Mouse (Mus musculus) limb, embryonic 12.5 days (tissue): ENCODE measurements around the gene Calhm3. TPM values are rescaled to one million over a fixed set of nuclear protein-coding genes. Genes with fewer than 3 reads are reported as not detected.

Experiments
- ATAC-seq: fragments of 200-750 bp; cut with Nextera tagmentation; 2 replicates; pipeline ENCODE4 v1.8.0; 2017; ENCODE audit warnings: low read depth, moderate TSS enrichment; ENCODE audit not compliant: insufficient number of reproducible peaks, insufficient read depth, low FRiP score, low TSS enrichment
- H3K27ac ChIP-seq: fragments of 300-500 bp; sonication (generic); 2 replicates; pipeline ENCODE4 v1.5.1; 2016; ENCODE audit warnings: mild to moderate bottlenecking, moderate library complexity
- H3K27me3 ChIP-seq: fragments of 300-500 bp; sonication (generic); 2 replicates; pipeline ENCODE4 v1.6.1; 2016; ENCODE audit warnings: mild to moderate bottlenecking, moderate library complexity
- H3K36me3 ChIP-seq: fragments of 300-500 bp; sonication (generic); 2 replicates; pipeline ENCODE4 v1.6.1; 2016; ENCODE audit warnings: mild to moderate bottlenecking, moderate library complexity
- H3K4me1 ChIP-seq: fragments of 300-500 bp; sonication (generic); replicated peaks from 2 replicates; pipeline ENCODE4 v1.6.1; 2016
- H3K4me2 ChIP-seq: fragments of 300-500 bp; sonication (generic); 2 replicates; pipeline ENCODE4 v1.6.1; 2016; ENCODE audit warnings: mild to moderate bottlenecking, moderate library complexity
- H3K4me3 ChIP-seq: fragments of 300-500 bp; sonication (generic); replicated peaks from 2 replicates; pipeline ENCODE4 v1.5.1; 2016; ENCODE audit warnings: mild to moderate bottlenecking
- H3K9ac ChIP-seq: fragments of 300-500 bp; sonication (generic); replicated peaks from 2 replicates; pipeline ENCODE4 v1.6.1; 2016; ENCODE audit warnings: mild to moderate bottlenecking, moderate library complexity
- H3K9me3 ChIP-seq: fragments of 300-500 bp; sonication (generic); 2 replicates; pipeline ENCODE4 v1.6.1; 2016; ENCODE audit warnings: mild to moderate bottlenecking, moderate library complexity
- WGBS: fragments of 180-500 bp; shearing (Covaris S2); methylation state at CpG from one replicate; pipeline ENCODE4 v1.1.7; 2016; 5-methylcytosine and 5-hydroxymethylcytosine counted together
- polyA plus RNA-seq: library from polyadenylated mRNA; unstranded; fragments of >200 nt; fragmentation: Nextera tagmentation; extraction: Ambion mirVana; gene quantifications from 2 replicates; pipeline ENCODE4 v1.2.1, GENCODE M21; 2016

Calhm3 gene
- polyA plus RNA-seq, 1 experiment from 2014 or later = not detected

DNA sequence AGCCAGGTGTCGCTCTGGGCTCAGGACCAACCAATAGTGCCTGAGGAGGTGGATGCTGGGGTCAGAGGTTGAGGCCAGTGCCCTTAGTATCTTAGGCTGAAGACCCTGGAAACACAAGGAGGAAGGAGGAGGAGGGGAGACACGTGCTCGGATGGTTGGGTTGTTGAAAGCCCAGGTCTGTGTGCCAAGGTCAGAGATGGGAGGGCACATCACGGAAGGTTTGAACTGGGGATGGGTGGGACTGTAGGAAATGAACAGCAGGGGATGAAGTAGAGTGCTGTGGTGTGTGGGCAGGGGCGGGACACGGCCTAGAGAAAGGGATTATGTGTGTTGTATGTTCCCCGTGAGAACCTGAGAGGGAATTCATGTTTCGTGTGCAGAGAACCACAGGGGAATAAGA is 26.7 kb upstream of the Calhm3 start:
- Histone ChIP-seq H3K27ac (no peak overlapping the region), H3K9ac (no peak overlapping the region), H3K4me3 (no peak overlapping the region), H3K4me2 (no peak overlapping the region), H3K27me3 (peaks cover 33% of the 10 kb centered on the region), H3K9me3 (peaks cover 10% of the 10 kb centered on the region), H3K4me1 (peaks cover 25% of the 10 kb centered on the region), H3K36me3 (no peaks in the 10 kb centered on the region)
- 55% methylated on average over 8 of the region's 8 CpGs for WGBS
- no peak for ATAC-seq

DNA sequence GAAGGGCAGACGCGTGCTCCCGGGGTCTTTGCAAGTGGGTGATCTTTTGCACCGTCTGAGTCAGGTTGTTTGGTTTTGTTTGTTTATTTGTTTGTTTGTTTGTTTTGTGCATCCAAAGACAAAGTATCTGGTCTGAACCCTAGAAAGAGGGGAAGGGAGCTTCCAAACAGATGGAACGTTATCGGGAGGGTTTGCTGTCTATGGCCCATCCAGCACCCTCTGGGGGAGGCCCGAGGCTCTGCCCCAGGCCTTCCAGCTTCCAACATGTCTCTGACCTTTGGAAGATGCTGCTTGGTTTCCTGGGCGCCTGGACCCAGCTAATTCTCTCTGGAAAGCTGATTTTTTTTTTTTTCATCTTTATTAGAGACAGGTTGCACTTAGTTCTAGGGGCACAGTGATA is 22.4 kb upstream of the Calhm3 start:
- H3K4me1 ChIP-seq = peaks cover 24% of the 10 kb centered on the region
- H3K9me3 ChIP-seq = peaks cover 10% of the 10 kb centered on the region
- H3K9ac ChIP-seq = no peak overlapping the region
- no peaks in the 10 kb centered on the region for H3K36me3 ChIP-seq
- no peak for ATAC-seq
- peaks cover 45% of the 10 kb centered on the region for H3K27me3 ChIP-seq
- H3K4me3 ChIP-seq = peak overlapping the region; percentile 75
- 16% methylated on average over 8 of the region's 8 CpGs for WGBS
- H3K27ac ChIP-seq = no peak overlapping the region
- peak overlapping the region; percentile 99 for H3K4me2 ChIP-seq

DNA sequence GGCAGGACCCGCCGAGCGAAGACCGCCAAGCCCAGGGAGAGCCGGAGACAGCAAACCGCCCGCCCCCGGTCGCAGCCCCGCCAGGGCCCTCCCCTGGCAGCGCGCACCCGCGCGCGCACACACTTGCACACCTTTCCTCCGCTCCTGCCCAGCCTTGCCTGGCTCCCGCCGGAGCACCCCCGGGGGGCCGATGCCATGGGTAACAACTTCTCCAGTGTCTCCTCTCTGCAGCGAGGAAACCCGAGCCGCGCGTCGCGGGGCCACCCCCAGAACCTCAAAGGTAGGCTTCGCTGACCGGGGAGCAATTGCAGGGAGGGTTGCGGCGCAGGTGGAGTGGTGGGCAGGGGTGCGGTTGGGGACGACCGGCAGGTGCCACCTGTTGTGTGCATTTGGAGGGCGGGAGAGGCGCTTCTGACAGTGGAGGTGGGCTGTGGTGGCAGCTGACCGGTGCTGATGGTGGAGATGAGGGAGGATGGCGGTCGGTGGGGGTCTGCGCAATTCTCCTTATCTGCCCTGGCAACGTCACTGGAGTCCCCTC is 21.8 kb upstream of the Calhm3 start:
- Histone ChIP-seq H3K9ac (peak overlapping the region; percentile 76), H3K27ac (no peak overlapping the region), H3K4me2 (peak overlapping the region; percentile 99), H3K36me3 (no peaks in the 10 kb centered on the region), H3K4me1 (peaks cover 23% of the 10 kb centered on the region), H3K4me3 (peak overlapping the region; percentile 75), H3K9me3 (peaks cover 10% of the 10 kb centered on the region), H3K27me3 (peaks cover 45% of the 10 kb centered on the region)
- no peak for ATAC-seq
- WGBS = 1% methylated on average over 27 of the region's 42 CpGs

DNA sequence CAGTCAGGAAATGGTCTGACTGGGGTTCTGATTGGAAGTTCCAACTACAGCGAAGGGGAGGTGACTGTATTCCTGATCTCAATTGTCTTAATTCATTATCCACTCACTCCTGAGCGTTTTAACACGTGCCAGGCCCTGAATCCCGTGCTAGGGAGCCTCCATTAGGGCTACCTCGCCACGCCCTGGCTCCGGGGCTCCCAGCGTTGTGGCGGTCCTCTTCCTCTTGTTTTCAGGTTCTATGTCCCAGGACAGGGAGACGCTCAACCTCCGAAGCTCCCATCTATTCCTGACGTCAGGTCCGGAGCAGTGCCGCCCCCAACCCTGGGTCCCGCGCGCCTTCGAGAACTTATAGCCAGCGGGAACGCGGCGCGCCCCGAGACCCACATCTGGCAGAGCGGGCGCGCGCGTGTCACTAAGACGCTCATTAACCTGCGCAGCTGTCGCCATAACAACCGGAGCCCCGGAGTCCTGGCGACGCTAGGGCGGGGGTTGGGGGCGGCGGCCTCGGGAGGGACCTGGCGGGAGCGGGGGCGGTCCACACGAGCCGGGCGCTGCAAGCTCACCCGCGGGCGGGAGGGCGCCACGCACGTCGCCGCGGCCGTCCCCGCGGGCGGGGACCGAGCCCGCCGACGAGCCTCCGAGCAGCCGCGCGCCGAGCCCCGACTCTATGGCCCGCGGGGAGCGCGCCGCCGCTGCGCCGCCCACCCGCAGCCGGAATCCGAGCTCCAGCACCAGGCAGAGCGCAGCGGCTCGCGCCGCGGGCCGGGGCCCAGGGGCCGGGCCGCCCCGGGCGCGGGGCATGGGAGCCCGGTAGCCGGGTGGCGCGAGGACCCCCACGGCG is 21.1 kb upstream of the Calhm3 start, which contains the start of gene Neurl1a:
Gene Neurl1a, plus strand, starts transcription at position 390 of the 841 bp plus-strand sequence.
- peak; percentile 49 for ATAC-seq
- H3K9me3 ChIP-seq = peaks cover 10% of the 10 kb centered on the region
- under 1% methylated on average over 45 of the region's 98 CpGs for WGBS
- H3K4me3 ChIP-seq = peak within 1 kb of the TSS; percentile 75
- H3K4me1 ChIP-seq = peaks cover 16% of the 10 kb centered on the region
- no peaks in the 10 kb centered on the region for H3K36me3 ChIP-seq
- peak within 1 kb of the TSS; percentile 76 for H3K9ac ChIP-seq
- peak within 1 kb of the TSS; percentile 99 for H3K4me2 ChIP-seq
- peaks cover 43% of the 10 kb centered on the region for H3K27me3 ChIP-seq
- peak within 1 kb of the TSS; percentile 8; the same call in 1 of the 2 replicates for H3K27ac ChIP-seq

DNA sequence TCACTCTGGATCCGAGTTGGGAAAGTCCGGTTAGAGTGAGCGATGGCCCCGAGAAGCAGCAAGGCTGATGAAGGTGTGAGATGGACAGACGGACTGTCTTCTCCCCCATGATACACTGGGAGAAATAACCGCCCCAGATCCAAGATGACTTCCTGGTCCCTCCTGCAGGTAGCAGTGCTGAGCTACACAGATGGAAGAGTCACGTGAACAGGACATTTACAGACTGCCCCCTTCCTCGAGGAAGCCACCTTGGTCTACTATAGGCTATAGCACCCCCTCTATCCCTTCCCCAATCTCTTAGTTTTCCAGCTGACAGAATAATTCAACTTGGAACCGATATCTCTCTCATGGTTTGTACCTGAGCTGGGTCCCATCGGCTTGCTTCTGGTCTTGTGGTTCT is 20.4 kb upstream of the Calhm3 start:
- Histone ChIP-seq H3K27me3 (peaks cover 47% of the 10 kb centered on the region), H3K4me2 (peak overlapping the region; percentile 99), H3K27ac (no peak overlapping the region), H3K9ac (no peak overlapping the region), H3K9me3 (peaks cover 10% of the 10 kb centered on the region), H3K4me3 (peak overlapping the region; percentile 75), H3K36me3 (no peaks in the 10 kb centered on the region), H3K4me1 (peaks cover 14% of the 10 kb centered on the region)
- ATAC-seq = no peak
- WGBS = 19% methylated on average over 10 of the region's 10 CpGs

DNA sequence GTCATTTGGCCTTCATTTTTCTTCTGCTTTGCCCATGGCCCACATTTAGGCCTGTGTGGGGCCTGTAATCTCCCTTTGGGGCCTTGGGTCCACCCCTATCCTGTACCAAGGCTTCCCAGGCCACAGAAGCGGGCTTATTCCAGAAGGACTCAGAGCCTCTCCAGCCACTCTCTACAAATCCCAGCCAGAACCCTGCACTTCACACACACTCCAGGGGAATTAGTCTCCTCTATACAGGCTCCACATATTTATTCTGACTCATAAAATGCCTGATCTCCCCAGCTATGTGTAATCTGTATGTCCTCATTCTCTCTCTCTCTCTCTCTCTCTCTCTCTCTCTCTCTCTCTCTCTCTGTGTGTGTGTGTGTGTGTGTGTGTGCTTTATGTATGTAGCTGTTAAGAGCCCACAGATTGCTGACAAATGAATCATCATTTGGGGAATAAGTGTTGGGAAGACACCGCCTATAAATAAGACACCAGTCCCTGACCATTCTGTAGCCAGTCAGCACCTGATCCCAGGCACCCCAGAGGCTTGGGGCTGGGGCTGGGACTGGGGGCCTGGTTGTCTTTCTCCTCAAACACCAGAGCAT is 19.4 kb upstream of the Calhm3 start:
- 98% methylated on average over 2 of the region's 2 CpGs for WGBS

DNA sequence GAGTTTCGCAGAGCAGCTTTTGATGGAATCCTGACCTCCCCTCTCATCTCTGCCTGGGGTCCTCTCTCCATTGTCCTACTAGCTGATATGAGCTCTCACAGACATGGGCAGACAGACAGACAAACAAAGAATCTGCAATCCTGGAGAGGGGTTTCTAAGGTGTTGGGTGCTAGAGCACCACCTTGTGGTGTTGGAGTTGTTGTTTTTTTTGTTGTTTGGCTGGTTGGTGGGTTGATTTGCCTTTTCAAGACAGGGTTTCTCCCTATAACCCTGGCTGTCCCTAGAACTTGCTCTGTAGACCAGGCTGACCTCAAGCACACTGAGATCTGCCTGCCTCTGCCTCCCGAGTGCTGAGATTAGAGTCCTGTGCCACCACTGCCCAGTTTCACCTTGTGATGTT is 17.9 kb upstream of the Calhm3 start:
- H3K36me3 ChIP-seq = no peaks in the 10 kb centered on the region
- ATAC-seq = no peak
- peaks cover 14% of the 10 kb centered on the region for H3K4me1 ChIP-seq
- H3K9me3 ChIP-seq = no peaks in the 10 kb centered on the region
- no peak overlapping the region for H3K9ac ChIP-seq
- H3K4me2 ChIP-seq = no peak overlapping the region
- 73% methylated on average over 2 of the region's 2 CpGs for WGBS
- no peak overlapping the region for H3K27ac ChIP-seq
- H3K27me3 ChIP-seq = peaks cover 30% of the 10 kb centered on the region
- no peak overlapping the region for H3K4me3 ChIP-seq

More for the DNA sequence above, 19.4 kb upstream of the Calhm3 start:
- H3K4me1 ChIP-seq = peaks cover 14% of the 10 kb centered on the region
- no peak for ATAC-seq
- no peaks in the 10 kb centered on the region for H3K36me3 ChIP-seq
- H3K4me3 ChIP-seq = no peak overlapping the region
- H3K4me2 ChIP-seq = no peak overlapping the region
- H3K27ac ChIP-seq = no peak overlapping the region
- H3K9ac ChIP-seq = no peak overlapping the region
- H3K27me3 ChIP-seq = peaks cover 44% of the 10 kb centered on the region
- peaks cover 7% of the 10 kb centered on the region for H3K9me3 ChIP-seq

DNA sequence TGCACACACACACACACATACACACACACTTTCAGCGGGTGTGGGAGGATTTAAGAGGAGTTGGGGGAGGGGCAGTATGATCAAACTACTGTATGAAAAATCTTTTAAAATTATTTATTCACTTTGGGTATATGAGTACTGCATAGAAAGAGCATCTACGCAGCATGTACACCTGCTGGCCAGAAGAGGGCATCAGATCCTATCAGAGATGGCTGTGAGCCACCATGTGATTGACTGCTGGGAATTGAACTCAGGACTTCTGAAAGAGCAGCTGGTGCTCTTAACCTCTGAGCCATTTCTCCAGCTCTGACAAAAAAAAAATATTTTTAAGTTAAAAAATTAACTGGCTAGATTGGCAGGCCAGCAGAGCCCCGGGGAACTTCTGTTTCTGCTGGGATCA is 17.0 kb upstream of the Calhm3 start:
- no peaks in the 10 kb centered on the region for H3K36me3 ChIP-seq
- no peak overlapping the region for H3K4me3 ChIP-seq
- H3K9me3 ChIP-seq = no peaks in the 10 kb centered on the region
- WGBS = 55% methylated on average over 3 of the region's 3 CpGs
- H3K4me1 ChIP-seq = peaks cover 9% of the 10 kb centered on the region
- H3K27me3 ChIP-seq = peaks cover 20% of the 10 kb centered on the region
- H3K27ac ChIP-seq = no peak overlapping the region
- no peak for ATAC-seq
- no peak overlapping the region for H3K4me2 ChIP-seq
- H3K9ac ChIP-seq = no peak overlapping the region

DNA sequence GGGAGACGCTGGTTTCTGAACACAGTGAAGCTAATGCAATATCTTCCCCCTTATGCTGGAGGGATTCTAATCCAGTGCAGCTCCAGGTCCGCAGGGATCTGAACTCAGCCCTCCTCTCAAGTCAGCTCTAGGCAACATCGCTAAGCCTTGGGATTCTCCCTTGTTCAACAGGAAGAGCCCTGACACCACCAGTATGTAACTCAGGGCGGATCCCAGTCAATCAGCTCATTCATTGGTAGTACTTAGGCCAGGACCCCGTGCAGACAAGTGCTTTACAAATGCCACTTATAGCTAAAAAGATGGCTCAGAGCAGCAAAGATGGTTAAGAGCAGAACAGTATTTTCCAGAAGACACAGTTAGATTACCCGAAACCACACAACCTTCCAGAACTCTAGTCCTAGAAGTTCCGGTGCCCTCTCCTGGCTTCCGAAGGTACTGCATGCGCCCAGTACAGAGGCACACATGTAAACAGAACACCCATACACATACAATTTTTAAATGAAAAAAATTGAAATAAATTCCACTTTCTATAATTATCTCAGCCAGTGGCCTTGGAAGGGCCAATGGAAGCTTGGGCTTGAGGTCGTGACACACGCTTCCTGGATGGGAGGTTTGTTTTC is 11.3 kb upstream of the Calhm3 start:
- 28% methylated on average over 11 of the region's 11 CpGs for WGBS
- peak overlapping the region; percentile 36 for H3K4me2 ChIP-seq

DNA sequence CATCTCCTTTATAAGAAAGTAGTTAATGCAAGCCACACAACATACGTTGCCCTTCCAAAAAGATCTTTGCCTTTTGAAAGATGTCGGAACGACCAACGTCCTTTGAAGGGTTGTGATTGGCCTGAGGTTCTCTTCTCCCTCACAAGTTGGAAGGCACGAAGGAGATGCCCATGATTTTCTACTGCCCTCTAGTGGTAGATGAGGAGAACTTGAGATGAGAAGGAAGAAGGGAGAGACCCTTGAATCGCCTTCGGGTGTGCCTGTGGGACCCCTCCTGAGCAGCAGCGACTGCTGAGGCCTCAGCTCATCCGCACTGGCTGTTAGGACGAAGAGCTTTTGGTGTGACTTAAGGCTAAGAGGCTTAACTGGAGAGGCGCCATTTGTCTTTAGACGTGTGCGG is 10.7 kb upstream of the Calhm3 start:
- peaks cover 5% of the 10 kb centered on the region; the same call in 1 of the 2 replicates for H3K27me3 ChIP-seq
- no peak for ATAC-seq
- H3K9ac ChIP-seq = no peak overlapping the region
- no peaks in the 10 kb centered on the region for H3K9me3 ChIP-seq
- H3K4me3 ChIP-seq = no peak overlapping the region
- H3K4me1 ChIP-seq = 0 out of 2 replicates have a peak, but pooled peaks cover 3% of the 10 kb centered on the region
- H3K36me3 ChIP-seq = no peaks in the 10 kb centered on the region
- WGBS = 8% methylated on average over 13 of the region's 13 CpGs
- H3K27ac ChIP-seq = no peak overlapping the region
- peak overlapping the region; percentile 36 for H3K4me2 ChIP-seq

More for the DNA sequence above, 11.3 kb upstream of the Calhm3 start:
- Histone ChIP-seq H3K27ac (no peak overlapping the region), H3K27me3 (peaks cover 11% of the 10 kb centered on the region; the same call in 1 of the 2 replicates), H3K4me3 (no peak overlapping the region), H3K4me1 (0 out of 2 replicates have a peak, but pooled peaks cover 3% of the 10 kb centered on the region), H3K9me3 (no peaks in the 10 kb centered on the region), H3K36me3 (no peaks in the 10 kb centered on the region), H3K9ac (no peak overlapping the region)
- 0 out of 2 replicates have a peak, but pooled peaks have one; percentile 52 for ATAC-seq
